Mouse (Mus musculus) neutrophil, adult 5-6 weeks (primary cell): ENCODE measurements around the gene Nedd9. TPM values are rescaled to one million over a fixed set of nuclear protein-coding genes. Genes with fewer than 3 reads are reported as not detected.

Source experiments
- ATAC-seq: fragments of 151-379, 151-347 bp; 2 replicates; pipeline ENCODE4 v1.8.0; 2017; ENCODE audit warnings: mild to moderate bottlenecking, moderate TSS enrichment; ENCODE audit not compliant: insufficient number of reproducible peaks, poor library complexity, low FRiP score, severe bottlenecking; ENCODE audit errors: extremely low read depth
- total RNA-seq: library from RNA; stranded (forward); fragments of 200-1000 nt; gene quantifications from 2 replicates; pipeline ENCODE4 v1.2.3, GENCODE M21; 2017

The Nedd9 gene
- total RNA-seq, 1 experiment from 2014 or later: 234 TPM

DNA sequence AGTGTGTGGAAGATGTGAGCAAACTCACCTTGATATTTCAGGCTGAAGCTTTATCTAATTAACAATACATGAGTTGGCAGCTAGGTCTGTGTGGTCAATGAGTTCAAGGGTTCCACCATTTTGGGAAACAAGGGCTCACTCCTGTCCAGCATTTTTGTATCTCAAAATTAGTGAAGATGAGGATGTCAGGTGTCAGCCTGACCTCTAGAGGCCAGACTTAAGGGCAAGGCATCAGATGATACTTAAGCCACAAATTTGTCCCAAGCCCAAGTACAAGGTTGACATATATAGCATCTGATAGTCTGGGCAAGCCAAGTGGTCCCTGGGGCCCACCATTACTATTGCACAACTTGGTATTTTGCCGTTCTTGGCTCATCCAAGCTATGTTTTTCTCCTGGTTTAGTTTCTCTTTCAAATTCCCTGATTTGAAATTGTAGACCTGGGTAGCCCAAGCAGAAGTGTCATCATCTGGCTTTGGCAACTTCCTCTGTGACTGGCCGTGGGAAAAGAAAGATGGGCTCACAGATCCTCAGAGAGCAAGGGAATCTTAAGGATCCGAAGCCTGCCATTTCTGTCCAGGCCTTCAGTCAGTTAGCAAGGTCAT, 27.4 kb downstream of the Nedd9 start:
- peak; percentile 43 for ATAC-seq

DNA sequence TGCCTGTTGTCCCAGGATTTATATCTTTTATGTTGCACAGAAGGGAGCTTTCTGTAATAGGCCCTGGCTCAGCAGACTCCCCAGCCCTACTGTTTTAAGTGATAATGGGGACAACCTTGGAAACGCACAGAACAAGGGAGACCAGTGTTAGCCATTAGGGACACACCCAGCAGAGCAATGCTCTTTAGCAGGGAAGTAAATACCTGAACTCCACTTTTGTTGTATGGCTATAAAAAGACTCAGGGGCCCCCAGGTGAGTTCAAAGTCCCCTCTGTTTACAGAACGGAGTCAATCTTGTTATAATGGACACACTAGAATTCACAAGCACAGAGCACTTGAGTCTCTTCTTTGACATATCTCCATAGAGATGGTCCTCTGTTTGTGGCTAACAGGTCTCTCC, 28.5 kb downstream of the Nedd9 start:
- no peak for ATAC-seq

GRCm38 (mm10) chr13:41457798-41458390, 29.3 kb downstream of the Nedd9 start:
- no peak for ATAC-seq

DNA sequence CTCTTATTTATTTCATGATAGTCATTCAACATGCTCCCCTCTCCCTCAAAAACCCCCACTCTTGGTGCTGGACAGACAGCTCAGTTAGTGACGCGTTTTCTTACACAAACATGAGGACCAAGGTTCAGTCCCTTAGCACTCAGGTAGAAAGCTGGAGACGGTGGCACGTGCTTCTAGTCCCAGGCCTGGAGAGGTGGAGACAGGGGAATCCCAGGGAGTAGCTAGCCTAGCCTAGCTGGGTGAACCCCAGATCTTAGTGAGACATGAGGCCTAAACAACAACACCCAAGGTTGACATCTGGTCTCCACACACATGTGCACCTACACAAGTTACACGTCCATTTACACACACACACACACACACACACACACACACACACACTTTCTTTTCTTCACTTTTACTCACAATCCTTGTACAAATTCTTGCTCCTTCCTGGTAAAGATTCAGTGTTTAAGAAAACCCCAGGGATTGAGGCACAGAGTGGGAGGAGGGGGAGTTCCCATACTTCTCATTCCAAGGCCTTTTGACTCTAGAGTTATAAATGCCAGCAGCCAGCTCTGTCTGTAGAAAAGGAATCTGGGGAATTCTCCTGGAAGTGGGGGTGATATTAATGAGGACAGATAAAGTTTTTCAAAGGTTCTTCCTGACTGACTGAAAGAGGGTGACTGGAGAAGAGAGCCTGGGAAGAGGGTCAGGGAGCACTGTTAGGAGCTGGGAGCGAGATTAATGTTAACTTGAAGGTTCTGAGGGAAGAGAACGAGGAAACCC, 29.9 kb downstream of the Nedd9 start:
- ATAC-seq: no peak

GRCm38 (mm10) chr13:41456292-41457029, 30.7 kb downstream of the Nedd9 start:
- no peak for ATAC-seq

- ATAC-seq: no peak
Measured at GRCm38 (mm10) chr13:41453227-41454193, 33.7 kb downstream of the Nedd9 start.

DNA sequence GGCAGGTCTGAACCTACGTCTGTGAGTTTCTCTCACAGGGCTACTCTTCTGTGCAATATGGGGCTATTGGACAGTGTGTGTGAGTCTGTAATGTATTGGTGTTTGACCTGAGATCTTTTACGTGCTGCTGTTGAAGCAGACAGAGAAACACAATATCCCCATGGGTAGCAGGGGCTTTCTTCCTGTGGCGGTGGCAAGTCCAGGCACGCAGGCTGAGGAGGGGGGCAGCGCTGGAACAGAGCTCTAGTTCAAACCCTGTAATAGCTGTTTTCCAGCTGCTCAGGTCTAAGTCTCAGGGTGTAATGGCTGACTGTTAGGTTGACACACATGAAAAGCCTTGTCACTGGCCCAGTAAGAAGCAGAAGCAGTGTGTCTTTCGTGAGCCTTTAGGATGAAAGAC, 36.3 kb downstream of the Nedd9 start:
- ATAC-seq: no peak

- ATAC-seq: no peak
Measured at GRCm38 (mm10) chr13:41449211-41449610, 38.0 kb downstream of the Nedd9 start.

DNA sequence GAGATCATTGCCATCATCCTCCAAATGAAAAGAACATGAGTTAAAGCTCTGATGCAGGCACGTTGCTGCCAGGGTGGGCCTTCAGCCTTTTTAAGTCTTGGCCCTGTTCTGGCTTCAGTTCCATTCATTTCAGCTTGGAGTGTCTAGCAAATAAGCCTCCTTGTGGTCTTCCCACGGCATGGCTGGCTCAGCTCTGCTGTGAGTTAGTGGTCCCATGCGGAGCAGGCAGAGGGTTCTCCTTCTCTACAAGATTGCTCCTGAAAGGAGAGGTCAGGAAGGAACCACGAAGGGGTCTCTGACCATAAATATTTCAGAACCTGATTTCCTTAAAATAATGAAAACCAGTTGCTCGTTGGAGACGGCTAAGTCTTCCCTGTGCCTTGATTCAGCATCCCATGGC, 40.0 kb downstream of the Nedd9 start:
- ATAC-seq: no peak

- no peak for ATAC-seq
Measured at GRCm38 (mm10) chr13:41446591-41446990, 40.6 kb downstream of the Nedd9 start.

DNA sequence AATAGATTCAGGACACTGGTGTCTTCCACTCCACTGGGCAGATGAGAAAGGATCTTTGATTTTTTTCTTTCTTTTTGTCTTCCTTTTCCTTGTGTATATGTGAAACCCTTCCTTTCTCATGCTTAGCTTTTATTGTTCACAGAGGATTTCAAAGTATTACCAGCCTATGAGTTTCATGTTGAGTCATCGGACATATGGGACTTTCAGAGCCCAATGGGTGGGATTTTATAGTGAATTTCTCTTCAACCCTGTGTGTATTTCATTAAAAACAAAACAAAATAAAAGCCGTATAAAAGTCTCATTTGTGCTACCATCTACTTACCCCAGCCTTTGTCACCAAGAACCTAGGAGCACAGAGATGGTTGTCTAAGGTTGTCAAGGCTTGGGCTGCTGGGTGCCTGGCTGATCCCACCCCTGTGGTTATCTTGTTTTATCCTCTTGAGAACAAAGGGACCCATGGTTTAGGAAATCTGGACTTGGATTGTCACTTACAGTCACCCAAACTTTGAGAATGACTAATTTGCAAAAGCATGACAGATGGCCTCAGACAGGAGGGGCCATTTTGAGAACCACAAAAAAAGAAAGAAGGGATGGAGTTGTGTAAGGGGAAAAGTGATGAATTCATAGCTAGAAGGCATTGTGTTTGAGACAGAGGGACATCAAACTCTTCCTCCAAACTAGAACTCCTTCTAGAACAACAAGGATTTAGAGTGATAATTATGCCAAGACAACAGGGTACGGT, 41.9 kb downstream of the Nedd9 start:
- ATAC-seq: no peak

GRCm38 (mm10) chr13:41444230-41444629, 42.9 kb downstream of the Nedd9 start:
- ATAC-seq: no peak

DNA sequence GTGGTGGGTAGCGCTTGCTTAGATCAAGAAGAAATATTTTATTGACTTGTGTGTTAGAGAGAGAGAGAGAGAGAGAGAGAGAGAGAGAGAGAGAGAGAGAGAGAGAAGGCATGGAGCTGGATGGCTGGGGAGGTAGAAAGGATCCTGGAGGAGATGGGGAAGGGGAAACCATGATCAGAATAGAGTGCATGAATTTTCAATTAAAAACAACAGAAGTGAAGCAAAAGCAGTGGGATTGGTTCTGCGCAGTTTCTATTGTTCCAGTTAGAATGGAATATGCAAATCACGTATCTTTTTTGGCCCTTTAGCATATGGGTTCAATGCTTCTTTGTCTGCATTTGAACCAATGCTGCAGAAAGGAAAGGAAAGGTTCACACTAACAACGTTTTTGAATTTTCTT, 45.0 kb downstream of the Nedd9 start:
- no peak for ATAC-seq

- ATAC-seq: no peak
Measured at GRCm38 (mm10) chr13:41440205-41440604, 47.0 kb downstream of the Nedd9 start.

GRCm38 (mm10) chr13:41437390-41437789, 49.8 kb downstream of the Nedd9 start:
- no peak for ATAC-seq

- no peak for ATAC-seq
Measured at GRCm38 (mm10) chr13:41436731-41437130, 50.4 kb downstream of the Nedd9 start.

GRCm38 (mm10) chr13:41433201-41433600, 54.0 kb downstream of the Nedd9 start:
- peak; percentile 10; the same call in 1 of the 2 replicates for ATAC-seq

GRCm38 (mm10) chr13:41431795-41432194, 55.4 kb downstream of the Nedd9 start:
- no peak for ATAC-seq
